Mouse (Mus musculus) embryo, embryonic 10.5 days (tissue): ENCODE measurements at regions not wholly inside any gene's neighbourhood (a gene's known extent, or its start where the extent isn't known, plus 50 kb on each side); places are given as distances from the start of the nearest gene placed in this dataset.
"Not testable (repeated sequence)": the region's sequence is repeated elsewhere in the genome, so short reads cannot be mapped to it uniquely, and the experiment has no call there.

Experiments
- DNase-seq: peaks from one replicate; pipeline ENCODE4 v3.0.0-alpha.2; 2015; ENCODE audit warnings: low spot score

DNA sequence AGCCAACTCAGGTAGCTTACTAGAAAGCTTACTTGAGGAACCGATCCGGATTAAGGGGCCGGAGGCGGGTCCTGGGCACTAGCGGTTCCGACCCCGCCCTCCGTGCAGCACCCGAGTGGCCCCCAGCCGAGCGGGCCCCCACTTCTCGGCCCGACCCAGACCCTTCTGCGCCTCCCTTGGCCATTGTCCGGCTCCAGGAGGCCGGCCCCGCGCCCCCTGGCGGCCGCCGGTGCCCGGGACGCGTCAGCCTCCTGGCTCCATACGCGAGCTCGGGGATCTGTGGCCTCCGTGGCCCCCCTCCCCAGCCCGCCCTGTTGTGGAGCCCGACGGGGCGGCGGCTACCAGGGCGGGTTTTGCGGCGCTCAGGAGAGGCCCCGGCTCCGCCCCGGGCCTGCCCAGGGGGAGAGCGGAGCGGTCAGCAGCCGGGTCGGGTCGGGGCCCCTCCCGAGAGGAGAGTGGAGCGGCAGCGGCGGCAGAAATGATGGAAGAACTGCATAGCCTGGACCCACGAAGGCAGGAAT is 94.3 kb upstream of the Zfp986 start:
- peak; percentile 33 for DNase-seq

DNA sequence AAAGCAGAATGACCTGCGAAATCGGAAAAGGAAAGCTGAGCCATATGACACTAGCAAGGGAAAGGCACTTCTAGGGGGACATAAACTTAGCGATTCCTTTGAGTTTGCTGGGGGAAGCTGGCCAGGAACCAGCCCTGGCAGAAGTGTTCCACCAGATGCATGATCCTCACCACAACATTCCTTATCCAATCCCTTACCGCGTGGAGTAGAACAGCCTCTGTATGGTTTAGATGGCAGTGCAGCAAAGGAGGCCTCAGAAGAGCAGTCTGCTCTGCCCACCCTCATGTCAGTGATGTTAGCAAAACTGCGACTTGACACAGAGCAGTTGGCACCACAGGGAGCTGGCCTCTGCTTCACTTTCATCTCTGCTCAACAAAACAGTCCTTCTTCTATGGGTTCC is 93.7 kb upstream of the Zfp986 start:
- not testable (repeated sequence) for DNase-seq

DNA sequence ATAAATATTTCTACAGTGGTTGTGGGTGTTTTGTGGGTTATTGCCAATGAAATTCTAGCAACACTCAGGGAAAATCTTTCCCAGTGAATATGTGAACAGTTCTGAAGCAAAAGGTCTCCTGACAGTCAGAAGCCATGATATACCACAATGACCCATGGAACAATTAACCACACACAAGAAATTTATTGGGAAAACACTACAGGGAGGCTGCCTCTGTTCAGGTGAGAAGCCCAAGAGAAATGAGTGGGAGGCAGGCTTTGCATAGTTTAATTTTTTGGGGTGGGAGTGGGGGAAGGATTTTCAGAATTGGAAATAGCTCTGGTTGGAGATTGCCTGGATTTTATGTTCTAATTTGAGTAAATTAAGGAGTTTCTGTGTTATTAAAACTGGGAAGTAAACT is 92.1 kb upstream of the Zfp986 start:
- not testable (repeated sequence) for DNase-seq

DNA sequence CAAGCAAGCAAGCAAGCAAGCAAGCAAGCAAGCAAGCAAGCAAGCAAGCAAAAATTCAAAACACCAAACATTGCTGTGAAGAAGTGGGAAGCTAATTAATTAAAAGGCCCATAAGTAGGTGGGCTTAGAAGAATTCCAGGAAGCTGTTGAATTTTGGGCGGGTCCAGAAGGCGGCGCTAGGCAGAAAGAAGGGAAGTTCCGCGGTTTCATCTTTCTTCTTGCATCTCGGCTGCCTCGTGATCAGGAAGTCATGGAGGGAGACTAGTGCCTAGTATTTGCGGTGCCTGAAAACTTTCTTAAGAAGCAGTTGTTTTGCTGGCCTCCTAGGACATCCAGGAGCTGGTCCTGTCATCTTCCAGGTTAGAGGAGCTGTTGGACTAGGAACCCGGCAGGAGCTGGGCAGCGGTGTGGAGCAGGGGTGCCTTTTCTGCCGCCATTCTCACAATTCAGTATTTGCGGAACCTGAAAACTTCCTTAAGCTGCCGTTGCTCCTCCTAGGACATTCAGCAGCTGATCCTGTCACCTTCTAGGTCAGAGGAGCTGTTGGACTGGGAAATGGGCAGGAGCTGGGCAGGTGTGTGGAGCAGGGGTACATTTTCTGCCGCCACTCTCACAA is 87.2 kb upstream of the Zfp986 start:
- not testable (repeated sequence) for DNase-seq

DNA sequence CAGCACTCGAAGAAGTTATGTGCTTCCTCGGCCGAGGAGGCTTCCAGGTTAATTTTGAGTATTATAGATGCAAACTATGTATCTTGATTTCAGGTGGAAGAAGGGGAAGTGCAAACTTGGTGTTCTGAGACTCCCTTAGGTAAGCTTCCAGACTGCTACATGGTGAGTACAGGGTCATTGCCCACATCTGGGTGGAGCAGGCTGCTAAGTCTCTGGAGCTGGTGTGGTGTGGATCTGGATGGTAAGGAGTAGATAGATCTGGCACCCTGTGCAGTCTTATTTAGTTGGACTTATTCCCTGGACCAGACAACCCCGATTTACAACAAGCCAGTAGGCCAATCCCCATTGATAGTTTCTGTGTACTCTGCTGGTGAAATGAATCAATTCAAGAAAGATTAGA is 53.9 kb upstream of the Zfp986 start:
- not testable (repeated sequence) for DNase-seq
